Mouse (Mus musculus): Measurements from ENCODE around the gene Dvl1.

Dvl1 gene

DNA sequence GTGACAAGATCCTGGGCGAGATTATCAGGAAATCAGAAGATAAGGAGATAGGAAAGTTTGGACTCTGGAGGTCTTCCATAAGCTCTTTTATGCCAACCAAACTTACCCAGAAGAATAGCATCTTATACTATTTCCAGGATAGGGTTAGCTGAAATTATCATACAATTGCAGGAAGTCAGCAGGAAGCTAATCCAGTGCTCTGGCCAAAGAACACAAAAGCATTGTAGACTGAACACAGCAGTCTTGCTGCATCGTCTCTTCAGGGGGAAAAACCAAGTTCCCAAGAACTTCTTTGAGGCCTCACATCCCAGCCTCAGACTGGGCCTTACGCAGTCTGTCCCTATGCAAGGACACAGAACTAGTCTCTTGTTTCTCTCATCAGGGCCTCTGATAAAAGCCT, 36.4 kb downstream of the Dvl1 start:
- DNase-seq (ENCODE audit: low spot score) = no peak

DNA sequence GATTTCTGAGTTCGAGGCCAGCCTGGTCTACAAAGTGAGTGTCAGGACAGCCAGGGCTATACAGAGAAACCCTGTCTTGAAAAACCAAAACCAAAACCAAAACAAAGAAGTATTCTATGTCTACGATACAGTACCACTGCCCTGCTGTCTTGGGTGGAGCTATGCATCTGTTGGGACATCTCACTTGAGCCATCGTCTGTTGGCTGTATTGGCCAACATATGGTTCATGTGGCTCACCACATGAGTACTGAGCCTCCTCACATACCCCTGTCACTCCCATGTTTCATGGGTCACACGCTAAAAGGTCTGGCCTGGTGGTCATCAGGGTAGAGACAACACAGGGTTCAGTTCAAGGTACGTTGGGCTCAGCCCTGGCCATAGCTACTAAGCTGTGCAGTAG, 39.1 kb downstream of the Dvl1 start:
- DNase-seq (ENCODE audit: low spot score) = no peak

DNA sequence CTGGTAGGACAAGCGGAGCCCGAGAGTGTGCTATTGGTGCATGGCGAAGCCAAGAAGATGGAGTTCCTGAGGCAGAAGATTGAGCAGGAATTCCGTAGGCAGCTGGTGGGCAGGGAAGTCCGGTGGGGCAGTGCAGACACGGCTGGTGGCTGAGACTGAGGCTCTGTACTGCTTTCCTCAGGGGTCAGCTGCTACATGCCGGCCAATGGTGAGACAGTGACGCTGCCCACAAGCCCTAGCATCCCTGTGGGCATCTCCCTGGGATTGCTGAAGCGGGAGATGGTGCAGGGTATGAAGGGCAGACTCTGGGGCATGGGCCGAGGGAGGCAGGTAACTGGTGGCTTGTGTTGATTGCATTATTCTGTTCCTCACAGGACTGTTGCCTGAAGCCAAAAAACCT, 40.5 kb downstream of the Dvl1 start:
- peak; percentile 2 for DNase-seq (ENCODE audit: low spot score)

DNA sequence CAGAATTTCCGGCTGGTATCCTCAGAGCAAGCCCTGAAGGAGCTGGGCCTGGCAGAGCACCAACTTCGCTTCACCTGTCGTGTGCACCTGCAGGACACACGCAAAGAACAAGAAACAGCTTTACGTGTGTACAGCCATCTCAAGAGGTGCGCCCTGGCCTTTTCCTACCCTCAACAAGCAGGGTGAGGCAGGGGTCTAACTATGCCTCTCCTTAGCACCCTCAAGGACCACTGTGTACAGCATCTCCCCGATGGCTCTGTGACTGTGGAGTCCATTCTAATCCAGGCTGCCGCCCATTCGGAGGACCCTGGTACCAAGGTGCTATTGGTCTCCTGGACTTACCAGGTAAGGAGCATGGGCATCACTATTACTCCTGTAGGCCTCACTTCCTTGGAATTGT, 41.0 kb downstream of the Dvl1 start:
- peak; percentile 5 for DNase-seq (ENCODE audit: low spot score)

DNA sequence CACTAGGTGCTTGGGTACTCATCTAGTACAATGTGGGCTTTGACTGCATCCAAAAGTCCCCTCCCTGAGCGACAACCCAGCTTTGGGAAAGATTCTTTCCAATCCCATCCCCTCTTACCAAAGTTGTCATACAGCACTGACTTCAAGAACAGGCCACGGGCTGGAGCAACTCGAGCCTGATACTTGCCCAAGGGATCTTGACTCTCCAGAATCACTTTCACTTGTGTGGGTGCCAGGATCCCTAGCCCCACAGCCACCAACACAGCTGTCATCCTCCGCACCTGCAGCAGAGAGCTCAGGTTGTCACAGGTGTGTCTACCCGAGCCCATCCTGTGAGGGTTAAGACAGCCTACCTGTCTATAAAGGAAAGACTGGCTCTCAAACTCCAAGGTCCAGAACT, 42.1 kb downstream of the Dvl1 start:
- peak; percentile 2 for DNase-seq (ENCODE audit: low spot score)

DNA sequence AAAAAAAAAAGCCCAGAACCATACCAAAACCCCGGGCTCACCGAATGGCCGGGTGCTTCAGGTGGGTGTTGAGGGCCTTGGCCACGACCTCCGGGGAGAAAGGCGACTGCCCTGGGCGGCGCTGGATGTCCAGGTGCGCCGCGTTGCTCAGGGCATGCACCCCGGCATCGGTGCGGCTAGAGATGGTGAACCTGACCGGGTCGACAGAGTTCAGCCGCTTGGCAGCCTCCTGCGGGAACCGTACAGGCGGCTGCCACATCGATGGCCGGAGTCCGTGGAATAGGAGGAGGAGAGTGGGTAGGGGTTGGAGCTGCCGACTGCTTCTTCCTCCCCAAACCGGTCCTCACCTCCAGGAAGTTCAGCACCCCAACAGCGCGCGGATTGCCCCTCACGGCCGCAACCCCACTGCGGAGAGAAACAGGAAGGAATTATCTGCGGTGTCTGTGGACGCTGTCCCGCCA, 43.8 kb downstream of the Dvl1 start:
- DNase-seq (ENCODE audit: low spot score) = no peak

DNA sequence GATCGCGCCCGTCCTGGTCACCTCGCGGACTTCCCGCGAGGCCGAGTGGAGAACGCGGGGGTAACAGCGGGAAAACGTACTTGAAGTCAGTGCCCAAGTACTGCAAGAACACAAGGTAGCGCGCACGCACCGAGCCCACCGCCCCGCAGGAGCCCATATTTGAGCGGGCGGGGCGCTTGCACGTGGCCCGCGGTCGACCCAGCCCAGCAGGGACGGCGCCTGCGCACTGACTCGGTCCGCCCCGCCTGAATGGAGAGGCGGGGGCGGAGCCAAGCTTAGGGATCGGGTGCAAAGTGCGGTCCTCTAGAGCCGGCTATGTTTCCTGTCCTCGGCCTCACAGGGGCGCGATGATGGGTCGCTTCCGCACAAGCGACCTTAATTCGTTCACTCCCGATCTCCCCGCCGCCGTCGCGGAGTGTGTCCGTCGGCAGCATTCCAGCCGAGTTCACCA, 44.4 kb downstream of the Dvl1 start, which contains the start of the genes Pusl1 and Acap3:
Gene Pusl1, minus strand, starts transcription at position 231 of the 451 bp plus-strand sequence.
Gene Acap3, plus strand, starts transcription at position 272 of the 451 bp plus-strand sequence.
- peak; percentile 98 for DNase-seq (ENCODE audit: low spot score)

DNA sequence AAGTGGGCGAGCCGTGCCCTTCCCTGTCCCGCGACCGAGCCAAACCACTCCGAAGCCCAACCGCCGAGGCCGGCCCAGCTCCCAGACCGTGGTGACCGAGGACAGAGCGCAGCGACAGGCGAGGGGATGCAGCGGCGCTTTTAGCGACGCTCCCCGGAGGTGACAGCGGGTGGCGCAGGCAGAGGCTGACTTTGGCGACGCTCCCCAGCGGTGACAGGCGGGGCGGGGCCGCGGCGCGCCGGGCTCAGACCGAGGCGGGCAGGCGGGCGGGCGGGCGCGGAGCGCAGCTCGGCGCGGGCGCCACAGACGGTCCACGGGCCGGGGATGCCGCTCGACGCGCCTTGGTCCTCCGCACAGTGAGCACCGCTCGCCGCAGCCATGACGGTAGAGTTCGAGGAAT, 44.8 kb downstream of the Dvl1 start:
- DNase-seq (ENCODE audit: low spot score) = peak; percentile 82

DNA sequence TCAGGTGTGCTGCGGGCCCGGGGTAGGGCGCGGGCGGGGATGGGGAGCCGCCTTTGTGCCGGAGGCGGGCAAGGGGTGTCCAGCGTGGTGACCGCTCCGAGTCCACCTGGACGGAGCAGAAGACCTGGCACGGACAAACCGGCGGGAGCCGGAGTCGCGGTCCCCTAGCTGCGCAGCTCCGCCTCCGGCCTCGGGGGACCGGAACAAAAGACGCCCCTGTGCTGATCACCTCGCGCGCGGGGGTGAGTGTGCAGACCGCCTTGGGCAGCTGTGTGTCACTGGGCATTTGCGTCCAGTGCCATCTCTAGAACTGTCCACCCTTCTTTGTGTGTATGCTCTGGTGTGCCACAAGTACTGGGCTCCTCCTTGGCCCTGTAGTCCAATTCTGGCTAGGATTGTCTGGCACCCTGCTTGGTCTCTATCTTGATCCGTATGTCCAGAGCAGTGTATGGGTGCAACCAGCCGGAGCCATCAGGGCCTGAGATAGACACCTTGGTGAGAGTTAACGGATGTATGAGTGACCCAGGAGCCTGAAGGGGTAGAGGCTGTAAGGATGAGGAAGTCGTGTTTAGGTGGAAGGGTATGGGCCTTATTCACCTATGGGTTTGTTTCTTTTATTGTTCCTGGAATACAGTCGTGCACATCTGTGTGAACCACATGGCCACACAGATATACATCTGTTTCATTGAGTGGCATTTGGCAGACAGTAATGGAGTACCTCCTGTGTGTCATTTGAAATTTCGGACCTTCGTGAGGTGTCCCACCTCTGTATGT, 45.4 kb downstream of the Dvl1 start:
- peak; percentile 38 for DNase-seq (ENCODE audit: low spot score)

DNA sequence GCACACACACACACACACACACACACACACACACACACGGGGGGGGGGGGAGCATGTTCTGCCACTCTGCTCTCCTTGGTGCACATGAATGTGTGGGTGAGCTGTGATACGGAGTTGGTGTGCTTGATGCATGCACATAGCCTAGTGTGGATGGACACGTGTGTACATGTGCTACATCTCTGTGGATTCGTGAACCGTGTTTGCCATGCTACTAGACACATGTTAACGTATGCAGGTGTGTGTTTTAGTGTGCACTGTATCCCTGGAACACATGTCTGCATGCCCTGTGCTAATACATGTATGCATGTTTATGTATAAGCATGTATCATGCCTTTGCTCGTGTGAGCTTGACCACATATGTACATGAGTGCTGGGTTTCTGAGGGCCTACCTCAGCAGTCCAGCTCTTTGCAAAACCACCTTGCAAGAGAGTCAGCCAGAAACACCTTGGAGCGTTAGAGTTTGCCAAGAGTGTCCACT, 46.0 kb downstream of the Dvl1 start:
- DNase-seq (ENCODE audit: low spot score) = peak; percentile 5

DNA sequence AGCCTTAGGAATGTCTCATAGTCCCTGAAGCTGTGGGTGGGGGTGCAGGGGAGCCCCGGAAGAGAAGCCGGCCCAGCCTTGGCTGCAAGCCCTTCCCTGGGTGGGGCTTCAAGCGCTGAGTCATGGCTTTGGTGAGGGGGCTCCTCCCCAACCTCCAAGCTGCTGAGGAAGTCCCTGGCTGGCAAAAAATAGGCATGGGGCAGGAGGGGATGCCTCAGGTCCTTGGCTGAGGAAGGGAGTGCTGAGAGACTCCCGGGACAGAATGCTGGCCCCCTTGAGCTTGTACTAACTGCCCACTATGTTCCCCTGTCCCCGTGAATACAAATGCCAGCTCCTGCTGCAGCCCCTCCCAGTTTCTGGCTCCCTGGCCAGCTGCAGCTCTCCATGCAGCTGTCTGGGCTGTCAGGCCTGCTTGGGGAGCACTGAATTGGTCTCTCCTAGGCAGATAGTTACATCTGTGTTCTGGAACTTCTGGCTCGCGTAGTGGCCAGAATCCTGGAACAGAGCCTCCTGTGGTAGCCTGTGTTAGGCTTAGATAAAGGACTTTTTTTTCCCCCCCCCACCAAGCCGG, 47.2 kb downstream of the Dvl1 start:
- peak; percentile 75 for DNase-seq (ENCODE audit: low spot score)

DNA sequence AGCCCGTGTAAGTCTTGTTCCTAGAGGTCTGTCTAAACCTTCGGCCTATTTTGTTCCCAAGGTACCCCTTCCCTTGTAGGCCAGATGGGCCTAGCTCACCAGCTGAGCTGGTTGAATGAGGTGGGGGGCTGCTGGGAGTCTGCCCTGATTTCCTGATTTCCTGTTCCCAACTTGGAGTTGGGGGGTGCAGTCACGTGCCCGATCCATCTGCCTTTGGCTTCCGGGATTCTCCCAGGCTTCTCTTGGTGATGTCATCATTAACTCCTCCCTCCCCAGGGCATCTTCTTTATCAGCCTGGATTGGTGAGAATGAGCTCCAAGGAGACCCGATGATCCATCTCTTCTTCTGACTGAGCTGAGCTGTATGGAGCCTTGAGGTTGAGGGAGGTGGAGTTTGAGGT, 48.0 kb downstream of the Dvl1 start:
- peak; percentile 81 for DNase-seq (ENCODE audit: low spot score)

DNA sequence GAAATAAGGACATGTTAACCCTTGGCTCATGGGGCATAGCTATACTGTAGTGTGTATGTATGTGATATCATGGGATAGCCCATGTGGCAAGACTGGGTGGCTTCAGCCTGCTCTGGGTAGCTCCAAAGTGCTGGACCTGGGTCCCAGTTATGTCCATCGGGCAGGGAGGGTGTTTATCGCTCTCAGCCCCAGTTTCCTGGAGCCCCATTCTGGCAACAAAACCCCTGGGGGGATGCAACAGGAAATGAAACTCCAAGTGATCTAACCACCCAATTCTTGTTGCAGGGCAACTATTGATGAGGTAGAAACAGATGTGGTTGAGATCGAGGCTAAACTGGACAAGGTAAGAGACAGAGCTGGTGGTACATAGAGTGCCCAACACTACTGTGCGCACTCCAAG, 48.6 kb downstream of the Dvl1 start:
- no peak for DNase-seq (ENCODE audit: low spot score)

DNA sequence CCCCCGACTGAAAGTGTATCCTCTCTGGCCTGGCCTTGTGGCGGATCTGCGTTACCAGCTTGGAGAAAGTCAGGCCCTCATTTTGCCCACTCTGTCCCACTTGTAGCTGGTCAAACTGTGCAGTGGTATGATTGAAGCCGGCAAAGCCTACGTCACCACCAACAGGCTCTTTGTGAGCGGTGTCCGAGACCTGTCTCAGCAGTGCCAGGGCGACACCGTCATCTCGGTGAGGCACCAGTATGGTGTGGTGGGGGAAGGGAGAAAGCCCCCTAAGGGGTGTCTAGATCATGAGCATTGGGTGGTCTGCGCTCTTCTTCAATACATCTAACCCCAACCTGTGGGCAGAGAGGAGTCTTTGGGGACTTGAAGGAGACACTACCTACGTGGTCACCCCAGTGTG, 49.3 kb downstream of the Dvl1 start:
- DNase-seq (ENCODE audit: low spot score) = peak; percentile 3

DNA sequence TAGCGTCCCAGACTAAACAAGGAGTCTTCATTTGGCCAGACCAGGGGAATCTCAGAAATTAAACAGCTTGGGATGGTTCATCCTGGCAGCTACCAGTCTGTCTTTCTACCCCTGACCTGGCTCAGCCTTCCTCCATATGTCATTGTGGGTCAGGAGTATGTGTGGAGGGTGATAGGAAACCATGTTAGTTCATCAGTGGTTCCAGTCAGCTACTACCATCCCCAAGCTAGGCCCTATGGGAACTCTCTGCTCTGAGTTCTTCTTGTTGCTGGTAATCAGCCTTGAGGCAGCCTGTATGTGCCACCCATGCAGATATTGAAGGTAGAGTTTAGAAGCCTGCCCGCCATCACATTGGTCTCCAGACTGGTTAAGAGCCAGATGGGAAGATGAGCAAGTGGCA, 51.1 kb downstream of the Dvl1 start:
- no peak for DNase-seq (ENCODE audit: low spot score)

DNA sequence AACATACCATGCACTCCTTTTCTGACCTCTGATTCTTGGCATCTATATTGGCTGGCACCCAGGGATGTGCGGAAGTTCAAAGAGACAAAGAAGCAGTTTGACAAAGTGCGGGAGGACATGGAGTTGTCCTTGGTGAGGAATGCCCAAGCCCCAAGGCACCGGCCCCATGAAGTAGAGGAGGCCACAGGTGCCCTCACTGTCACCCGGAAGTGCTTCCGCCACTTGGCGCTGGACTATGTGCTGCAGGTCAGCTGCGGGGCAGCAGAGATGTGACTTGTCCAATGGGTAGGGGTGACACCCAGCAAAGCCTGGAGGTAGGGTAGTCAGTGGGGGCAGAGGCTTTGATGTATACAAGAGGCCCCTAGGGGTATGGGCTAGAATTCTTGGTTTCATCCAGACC, 52.2 kb downstream of the Dvl1 start:
- no peak for DNase-seq (ENCODE audit: low spot score)

DNA sequence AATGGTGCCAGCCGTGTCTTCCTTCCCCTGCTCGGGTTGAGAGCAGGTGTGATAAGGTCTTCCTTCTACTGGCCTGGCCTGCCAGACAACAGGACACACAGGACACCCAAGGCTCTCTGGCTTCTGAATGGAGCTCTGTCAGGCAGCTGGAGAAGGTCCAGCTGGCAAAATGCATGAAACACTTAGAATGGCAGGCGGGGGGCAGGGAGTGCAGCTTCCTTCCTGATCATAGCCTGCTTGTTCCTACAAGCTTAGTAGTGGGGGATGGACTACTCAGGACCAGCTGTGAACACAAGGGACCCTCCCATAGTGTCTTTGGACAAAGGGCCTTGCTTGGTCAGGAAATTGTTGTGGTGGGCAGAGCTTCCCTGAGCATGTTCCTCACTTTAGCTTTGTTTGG, 54.0 kb downstream of the Dvl1 start:
- DNase-seq (ENCODE audit: low spot score) = peak; percentile 63

DNA sequence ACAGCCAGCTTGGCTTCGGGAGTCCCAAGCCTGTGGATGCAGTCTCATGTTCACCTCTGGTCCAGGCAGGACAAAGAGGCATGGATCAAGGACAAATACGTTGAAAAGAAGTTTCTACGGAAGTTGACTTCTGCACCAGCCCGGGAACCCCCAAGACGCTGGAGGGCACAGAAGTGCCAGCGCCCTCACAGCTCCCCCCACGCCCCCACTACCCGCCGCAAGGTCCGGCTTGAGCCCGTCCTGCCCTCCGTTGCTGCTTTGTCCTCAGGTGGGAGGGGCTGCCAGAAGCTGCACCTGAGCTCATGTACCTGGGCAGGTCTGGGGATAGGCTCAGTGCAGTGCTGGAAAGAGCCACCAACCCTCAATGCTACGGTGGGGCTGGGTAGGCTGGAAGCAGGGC, 56.0 kb downstream of the Dvl1 start:
- DNase-seq (ENCODE audit: low spot score) = no peak

DNA sequence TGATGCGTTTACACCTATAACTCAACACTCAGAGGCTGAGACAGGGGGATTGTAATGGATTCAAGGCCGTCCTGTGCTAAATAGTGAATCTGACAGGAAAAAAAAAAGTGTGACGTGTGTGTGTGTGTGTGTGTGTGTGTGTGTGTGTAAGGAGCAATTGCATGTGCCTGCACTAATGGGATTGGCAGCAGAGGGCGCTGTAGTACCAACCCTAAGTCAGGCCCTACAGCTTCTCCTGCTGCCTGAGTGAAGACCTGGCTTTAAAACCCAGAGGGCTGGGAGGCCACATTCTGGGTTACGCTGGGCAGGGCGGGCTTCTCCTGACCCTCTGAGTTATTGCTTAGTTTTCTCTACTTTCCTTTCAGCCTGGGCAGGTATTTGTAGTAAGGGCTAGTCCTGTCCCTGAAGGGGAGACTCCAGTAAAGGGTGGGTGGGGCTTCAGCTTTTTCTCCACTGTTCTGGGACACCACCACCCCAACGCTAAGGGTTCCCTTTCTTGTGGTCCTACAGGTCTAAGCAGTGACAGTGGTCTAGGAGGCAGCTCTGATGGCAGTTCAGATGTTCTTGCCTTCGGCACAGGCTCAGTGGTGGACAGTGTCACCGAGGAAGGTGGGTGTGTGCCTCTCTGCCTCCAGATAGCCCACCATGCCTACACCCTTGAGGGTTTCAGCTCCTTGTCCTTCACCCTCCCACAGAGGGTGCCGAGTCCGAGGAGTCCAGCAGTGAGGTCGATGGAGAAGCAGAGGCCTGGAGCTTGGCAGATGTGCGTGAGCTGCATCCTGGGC, 57.3 kb downstream of the Dvl1 start:
- DNase-seq (ENCODE audit: low spot score) = peak; percentile 30

DNA sequence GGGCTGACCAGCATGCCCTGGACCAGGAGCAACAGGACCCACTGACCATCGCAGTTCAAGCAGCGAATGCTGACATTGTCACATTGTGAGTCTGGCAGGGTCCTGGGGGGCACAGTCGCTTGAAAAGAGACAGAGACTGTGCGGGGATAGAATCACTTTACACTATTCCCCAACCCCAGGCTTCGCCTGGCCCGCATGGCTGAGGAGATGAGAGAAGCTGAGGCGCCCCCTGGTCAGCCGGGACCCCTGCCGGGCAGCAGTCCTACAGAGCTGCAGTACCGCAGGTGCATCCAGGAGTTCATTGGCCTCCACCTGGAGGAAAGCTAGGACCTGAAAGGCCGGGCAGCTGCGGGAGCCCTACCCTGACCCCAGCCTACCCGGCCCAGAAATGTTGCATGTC, 58.4 kb downstream of the Dvl1 start:
- DNase-seq (ENCODE audit: low spot score) = no peak

DNA sequence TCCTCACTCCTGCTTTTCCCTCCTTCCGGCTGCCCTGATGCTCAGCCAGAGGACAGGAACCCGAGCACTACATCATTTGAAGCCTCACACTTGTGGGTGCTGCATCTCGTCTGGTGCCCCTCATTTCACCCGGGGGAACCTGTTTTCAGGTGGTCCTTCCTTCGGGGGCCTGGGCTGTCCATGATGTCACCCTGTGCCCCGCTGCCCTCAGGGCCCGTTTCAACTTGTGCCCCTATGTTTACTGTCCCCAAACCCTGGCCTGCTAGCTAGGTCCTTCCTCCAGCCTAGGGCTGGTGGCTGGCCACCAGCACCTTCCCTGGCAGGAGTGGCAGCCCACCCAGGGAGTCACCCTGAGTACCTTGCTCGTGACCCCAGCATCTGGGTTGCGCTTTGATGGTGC, 58.9 kb downstream of the Dvl1 start:
- no peak for DNase-seq (ENCODE audit: low spot score)

DNA sequence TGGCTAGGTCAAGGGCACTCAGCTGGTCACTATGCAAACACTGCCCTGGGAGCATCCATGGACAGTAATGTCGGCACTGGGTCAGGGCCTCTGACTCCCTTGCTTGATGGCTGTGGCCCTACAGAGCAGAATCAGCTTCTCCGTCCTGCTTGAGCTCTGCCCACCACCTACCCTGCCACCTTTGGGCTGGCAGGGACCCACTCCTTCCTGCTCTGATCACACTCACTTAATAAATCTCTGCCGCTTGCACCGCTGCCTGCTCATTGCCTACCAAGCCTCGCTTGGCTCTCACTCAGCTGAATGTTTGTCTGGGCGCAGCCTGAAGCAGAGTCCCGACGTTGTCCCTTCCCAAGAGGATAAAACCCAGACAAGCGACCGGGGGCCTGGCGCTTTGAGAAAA, 59.8 kb downstream of the Dvl1 start:
- DNase-seq (ENCODE audit: low spot score) = no peak

DNA sequence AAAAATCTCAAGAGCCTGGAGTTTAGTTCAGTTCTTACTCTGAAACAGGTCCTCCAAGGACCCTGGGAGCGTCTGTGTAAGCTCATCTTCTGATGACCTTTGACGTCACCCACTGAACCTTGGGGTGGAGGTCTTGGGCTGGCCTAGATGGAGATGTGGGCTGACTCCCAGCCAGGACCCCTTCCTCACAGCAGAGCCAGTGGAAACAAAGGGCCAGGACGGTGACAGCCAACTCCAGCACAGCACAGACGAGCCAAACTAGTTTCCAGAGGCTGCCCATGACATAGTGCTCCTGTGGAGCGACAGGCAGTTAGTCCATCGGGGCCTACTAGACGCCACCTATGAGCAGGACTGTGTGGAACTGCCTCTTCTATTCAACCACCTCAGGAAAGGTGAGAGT, 61.1 kb downstream of the Dvl1 start:
- no peak for DNase-seq (ENCODE audit: low spot score)

All from layer of hippocampus, adult 11-12 months (tissue).